Mouse (Mus musculus) stomach, embryonic 15.5 days (tissue): Measurements from ENCODE around the gene Cep70. TPM values are rescaled to one million over a fixed set of nuclear protein-coding genes. Genes with fewer than 3 reads are reported as not detected.

ENCODE experiments used
- ATAC-seq: fragments of 200-750 bp; cut with Nextera tagmentation; 2 replicates; pipeline ENCODE4 v1.8.0; 2017; ENCODE audit warnings: low read depth, moderate number of reproducible peaks, moderate TSS enrichment; ENCODE audit not compliant: insufficient read depth, low FRiP score
- H3K27ac ChIP-seq: fragments of 300-500 bp; sonication (generic); 2 replicates; pipeline ENCODE4 v1.5.1; 2015; ENCODE audit warnings: mild to moderate bottlenecking, inconsistent platforms
- H3K27me3 ChIP-seq: fragments of 300-500 bp; sonication (generic); replicated peaks from 2 replicates; pipeline ENCODE4 v1.6.1; 2015; ENCODE audit warnings: inconsistent platforms
- H3K36me3 ChIP-seq: fragments of 300-500 bp; sonication (generic); 2 replicates; pipeline ENCODE4 v1.6.1; 2015; ENCODE audit warnings: inconsistent platforms
- H3K4me1 ChIP-seq: fragments of 300-500 bp; sonication (generic); 2 replicates; pipeline ENCODE4 v1.6.1; 2015; ENCODE audit warnings: inconsistent platforms
- H3K4me2 ChIP-seq: fragments of 300-500 bp; sonication (generic); 2 replicates; pipeline ENCODE4 v1.6.1; 2015; ENCODE audit warnings: mild to moderate bottlenecking, inconsistent platforms
- H3K4me3 ChIP-seq: fragments of 300-500 bp; sonication (generic); replicated peaks from 2 replicates; pipeline ENCODE4 v1.5.1; 2015; ENCODE audit warnings: inconsistent platforms
- H3K9ac ChIP-seq: fragments of 300-500 bp; sonication (generic); 2 replicates; pipeline ENCODE4 v1.6.1; 2015; ENCODE audit warnings: inconsistent platforms
- H3K9me3 ChIP-seq: fragments of 300-500 bp; sonication (generic); 2 replicates; pipeline ENCODE4 v1.6.1; 2016; ENCODE audit warnings: inconsistent platforms
- WGBS: fragments of 180-500 bp; shearing (Covaris S2); methylation state at CpG from one replicate; pipeline ENCODE4 v1.1.7; 2015; 5-methylcytosine and 5-hydroxymethylcytosine counted together
- polyA plus RNA-seq: library from polyadenylated mRNA; unstranded; fragments of >200 nt; fragmentation: Nextera tagmentation; extraction: Ambion mirVana; gene quantifications from 2 replicates; pipeline ENCODE4 v1.2.1, GENCODE M21; 2015

Gene Cep70
- polyA plus RNA-seq, 1 experiment from 2014 or later = 32.9 TPM

GRCm38 (mm10) chr9:99242533-99243189 is 506 bp upstream of the Cep70 start:
- 7% methylated on average over 17 of the region's 17 CpGs for WGBS
- ATAC-seq = peak; percentile 54
- Histone ChIP-seq H3K27me3 (no peaks in the 10 kb centered on the region), H3K27ac (peak overlapping the region; percentile 55; the same call in 1 of the 2 replicates), H3K9ac (no peak overlapping the region), H3K4me1 (0 out of 2 replicates have a peak, but pooled peaks cover 5% of the 10 kb centered on the region), H3K4me3 (peak overlapping the region; percentile 93), H3K36me3 (no peaks in the 10 kb centered on the region), H3K9me3 (no peaks in the 10 kb centered on the region), H3K4me2 (peak overlapping the region; percentile 68)

- H3K27ac ChIP-seq = peak overlapping the region; percentile 78
- H3K9me3 ChIP-seq = no peaks in the 10 kb centered on the region
- H3K4me1 ChIP-seq = 0 out of 2 replicates have a peak, but pooled peaks cover 5% of the 10 kb centered on the region
- ATAC-seq = no peak
- H3K9ac ChIP-seq = peak overlapping the region; percentile 59
- peak overlapping the region; percentile 68 for H3K4me2 ChIP-seq
- H3K27me3 ChIP-seq = no peaks in the 10 kb centered on the region
- 3% methylated on average over 10 of the region's 10 CpGs for WGBS
- H3K36me3 ChIP-seq = no peaks in the 10 kb centered on the region
- H3K4me3 ChIP-seq = peak overlapping the region; percentile 93
Observed at GRCm38 (mm10) chr9:99243895-99244293, 727 bp downstream of the Cep70 start.

GRCm38 (mm10) chr9:99248304-99248703 is 5.1 kb downstream of the Cep70 start:
- H3K9ac ChIP-seq = no peak overlapping the region
- H3K27me3 ChIP-seq = no peaks in the 10 kb centered on the region
- no peak overlapping the region for H3K4me2 ChIP-seq
- H3K36me3 ChIP-seq = no peaks in the 10 kb centered on the region
- no peaks in the 10 kb centered on the region for H3K9me3 ChIP-seq
- 60% methylated on average over 8 of the region's 8 CpGs for WGBS
- H3K4me1 ChIP-seq = no peaks in the 10 kb centered on the region
- no peak for ATAC-seq
- no peak overlapping the region for H3K4me3 ChIP-seq
- H3K27ac ChIP-seq = no peak overlapping the region

GRCm38 (mm10) chr9:99248906-99249305 is 5.7 kb downstream of the Cep70 start:
- no peak overlapping the region for H3K27ac ChIP-seq
- WGBS = 92% methylated on average over 4 of the region's 4 CpGs
- H3K9me3 ChIP-seq = no peaks in the 10 kb centered on the region
- H3K4me2 ChIP-seq = no peak overlapping the region
- no peaks in the 10 kb centered on the region for H3K27me3 ChIP-seq
- no peak overlapping the region for H3K4me3 ChIP-seq
- H3K36me3 ChIP-seq = no peaks in the 10 kb centered on the region
- no peak overlapping the region for H3K9ac ChIP-seq
- no peak for ATAC-seq
- H3K4me1 ChIP-seq = no peaks in the 10 kb centered on the region

GRCm38 (mm10) chr9:99253861-99254260 is 10.7 kb downstream of the Cep70 start:
- Histone ChIP-seq H3K36me3 (no peaks in the 10 kb centered on the region), H3K4me2 (no peak overlapping the region), H3K27ac (no peak overlapping the region), H3K27me3 (no peaks in the 10 kb centered on the region), H3K4me3 (no peak overlapping the region), H3K4me1 (no peaks in the 10 kb centered on the region), H3K9me3 (no peaks in the 10 kb centered on the region), H3K9ac (no peak overlapping the region)
- WGBS = 73% methylated on average over 10 of the region's 10 CpGs
- no peak for ATAC-seq

GRCm38 (mm10) chr9:99256206-99256605 is 13.0 kb downstream of the Cep70 start:
- Histone ChIP-seq H3K4me1 (no peaks in the 10 kb centered on the region), H3K27me3 (no peaks in the 10 kb centered on the region), H3K9me3 (no peaks in the 10 kb centered on the region), H3K4me2 (no peak overlapping the region), H3K9ac (no peak overlapping the region), H3K4me3 (no peak overlapping the region), H3K27ac (no peak overlapping the region), H3K36me3 (no peaks in the 10 kb centered on the region)
- no peak for ATAC-seq
- WGBS = 84% methylated on average over 1 of the region's 1 CpGs

- Histone ChIP-seq H3K27me3 (no peaks in the 10 kb centered on the region), H3K9ac (no peak overlapping the region), H3K9me3 (no peaks in the 10 kb centered on the region), H3K4me1 (no peaks in the 10 kb centered on the region), H3K36me3 (no peaks in the 10 kb centered on the region), H3K4me3 (no peak overlapping the region), H3K27ac (no peak overlapping the region), H3K4me2 (no peak overlapping the region)
- 90% methylated on average over 3 of the region's 3 CpGs for WGBS
- no peak for ATAC-seq
Observed at GRCm38 (mm10) chr9:99256821-99257220, 13.7 kb downstream of the Cep70 start.

- no peak for ATAC-seq
- Histone ChIP-seq H3K4me2 (no peak overlapping the region), H3K9ac (no peak overlapping the region), H3K27ac (no peak overlapping the region), H3K4me1 (no peaks in the 10 kb centered on the region), H3K36me3 (no peaks in the 10 kb centered on the region), H3K4me3 (no peak overlapping the region), H3K27me3 (no peaks in the 10 kb centered on the region), H3K9me3 (no peaks in the 10 kb centered on the region)
- 73% methylated on average over 5 of the region's 5 CpGs for WGBS
Observed at GRCm38 (mm10) chr9:99258891-99259290, 15.7 kb downstream of the Cep70 start.

- no peak for ATAC-seq
- Histone ChIP-seq H3K4me1 (no peaks in the 10 kb centered on the region), H3K27ac (no peak overlapping the region), H3K9ac (no peak overlapping the region), H3K27me3 (no peaks in the 10 kb centered on the region), H3K4me2 (no peak overlapping the region), H3K4me3 (no peak overlapping the region), H3K36me3 (peaks cover 6% of the 10 kb centered on the region; the same call in 1 of the 2 replicates), H3K9me3 (no peaks in the 10 kb centered on the region)
- 82% methylated on average over 5 of the region's 5 CpGs for WGBS
Observed at GRCm38 (mm10) chr9:99304296-99304695, 61.1 kb downstream of the Cep70 start.

- no peak for ATAC-seq
- Histone ChIP-seq H3K27ac (no peak overlapping the region), H3K36me3 (0 out of 2 replicates have a peak, but pooled peaks cover 3% of the 10 kb centered on the region), H3K4me2 (no peak overlapping the region), H3K9me3 (no peaks in the 10 kb centered on the region), H3K27me3 (no peaks in the 10 kb centered on the region), H3K4me1 (no peaks in the 10 kb centered on the region), H3K9ac (no peak overlapping the region), H3K4me3 (no peak overlapping the region)
- 76% methylated on average over 6 of the region's 6 CpGs for WGBS
Observed at GRCm38 (mm10) chr9:99306226-99306625, 63.1 kb downstream of the Cep70 start.

- ATAC-seq = peak; percentile 19; the same call in 1 of the 2 replicates
- Histone ChIP-seq H3K4me2 (no peak overlapping the region), H3K4me3 (no peak overlapping the region), H3K9ac (no peak overlapping the region), H3K36me3 (no peaks in the 10 kb centered on the region), H3K4me1 (no peaks in the 10 kb centered on the region), H3K9me3 (no peaks in the 10 kb centered on the region), H3K27me3 (no peaks in the 10 kb centered on the region), H3K27ac (no peak overlapping the region)
- WGBS = 49% methylated on average over 8 of the region's 8 CpGs
Observed at GRCm38 (mm10) chr9:99319343-99319951, 76.3 kb downstream of the Cep70 start.

- no peak overlapping the region for H3K9ac ChIP-seq
- no peaks in the 10 kb centered on the region for H3K27me3 ChIP-seq
- no peaks in the 10 kb centered on the region for H3K9me3 ChIP-seq
- 36% methylated on average over 8 of the region's 8 CpGs for WGBS
- H3K4me3 ChIP-seq = no peak overlapping the region
- no peaks in the 10 kb centered on the region for H3K36me3 ChIP-seq
- H3K4me1 ChIP-seq = no peaks in the 10 kb centered on the region
- H3K4me2 ChIP-seq = no peak overlapping the region
- H3K27ac ChIP-seq = no peak overlapping the region
- no peak for ATAC-seq
Observed at GRCm38 (mm10) chr9:99320006-99320405, 76.8 kb downstream of the Cep70 start.
